Mouse (Mus musculus) spleen, adult 2 months (tissue): Measurements from ENCODE around the gene Pmis2. TPM values are rescaled to one million over a fixed set of nuclear protein-coding genes. Genes with fewer than 3 reads are reported as not detected.
A peak's percentile ranks its signal among the peaks of the same experiment; 100 is the strongest.

Experiments used
- DNase-seq, 2 experiments: peaks; one replicate each; pipeline versions ENCODE4 v3.0.0 to v3.0.0-alpha.2; 2012 to 2021; ENCODE audit warnings: low spot score in 2 of 2, low read depth in 1 of 2
- H3K27ac ChIP-seq: fragments of 200-500 bp; 2 replicates; pipeline ENCODE4 v1.5.1; 2012; ENCODE audit warnings: low read length, inconsistent platforms; ENCODE audit not compliant: insufficient read depth
- H3K27me3 ChIP-seq: fragments of 200-500 bp; 2 replicates; pipeline ENCODE4 v1.6.1; 2012; ENCODE audit warnings: mild to moderate bottlenecking, moderate library complexity, low read length, inconsistent platforms; ENCODE audit not compliant: control insufficient read depth, insufficient read depth
- H3K36me3 ChIP-seq: fragments of 200-500 bp; 2 replicates; pipeline ENCODE4 v1.6.1; 2012; ENCODE audit warnings: mild to moderate bottlenecking, low read length, inconsistent platforms; ENCODE audit not compliant: control insufficient read depth, insufficient read depth
- H3K4me1 ChIP-seq: fragments of 200-500 bp; 2 replicates; pipeline ENCODE4 v1.6.1; 2011; ENCODE audit warnings: inconsistent platforms; ENCODE audit not compliant: control insufficient read depth, insufficient read depth, insufficient read length
- H3K4me3 ChIP-seq: fragments of 200-500 bp; 2 replicates; pipeline ENCODE4 v1.5.1; 2011; ENCODE audit warnings: mild to moderate bottlenecking, inconsistent platforms; ENCODE audit not compliant: insufficient read depth, insufficient read length; ENCODE audit errors: extremely low read depth
- CTCF ChIP-seq: fragments of 200-500 bp; IDR thresholded peaks from 2 replicates; pipeline ENCODE4 v1.5.1; 2011; ENCODE audit warnings: mild to moderate bottlenecking, inconsistent platforms; ENCODE audit not compliant: insufficient read depth, insufficient read length, insufficient replicate concordance; ENCODE audit errors: extremely low read depth
- POLR2A ChIP-seq: fragments of 200-500 bp; IDR thresholded peaks from 2 replicates; pipeline ENCODE4 v1.6.1; 2011; ENCODE audit warnings: low read depth, low read length, inconsistent platforms
- WGBS: fragments of 180-500 bp; shearing (Covaris S2); methylation state at CpG from one replicate; pipeline ENCODE4 v1.1.7; 2018; 5-methylcytosine and 5-hydroxymethylcytosine counted together
- polyA plus RNA-seq: library from polyadenylated mRNA; depleted of rRNA; stranded (reverse); fragments of >200 nt; gene quantifications from 2 replicates; pipeline ENCODE4 v1.2.3, GENCODE M21; 2012; rRNA removed

The Pmis2 gene
- polyA plus RNA-seq, 1 experiment, result not detected

- peak in 1 of 2 experiments; percentile 38 for DNase-seq
- 3% methylated on average over 20 of the region's 20 CpGs for WGBS
- no peak overlapping the region for H3K4me3 ChIP-seq
- H3K4me1 ChIP-seq, result no peaks in the 10 kb centered on the region
- no peak overlapping the region for H3K27ac ChIP-seq
- TF ChIP-seq POLR2A (no peak), CTCF (peak; percentile 29; the same call in 1 of the 2 replicates)
- no peaks in the 10 kb centered on the region for H3K36me3 ChIP-seq
- peaks cover 15% of the 10 kb centered on the region for H3K27me3 ChIP-seq
Observed at GRCm38 (mm10) chr7:30634621-30635020, 36.8 kb downstream of the Pmis2 start.

GRCm38 (mm10) chr7:30633762-30634412, 37.5 kb downstream of the Pmis2 start:
- WGBS, result 8% methylated on average over 27 of the region's 27 CpGs
- no peak for DNase-seq
- Histone ChIP-seq H3K4me3 (no peak overlapping the region), H3K4me1 (no peaks in the 10 kb centered on the region), H3K27me3 (peaks cover 16% of the 10 kb centered on the region), H3K27ac (no peak overlapping the region), H3K36me3 (no peaks in the 10 kb centered on the region)
- TF ChIP-seq CTCF, result no peak
- no peak for TF ChIP-seq POLR2A

GRCm38 (mm10) chr7:30629013-30629412, 42.4 kb downstream of the Pmis2 start:
- Histone ChIP-seq H3K4me1 (peaks cover 4% of the 10 kb centered on the region; the same call in 1 of the 2 replicates), H3K27me3 (peaks cover 5% of the 10 kb centered on the region; the same call in 1 of the 2 replicates)

DNA sequence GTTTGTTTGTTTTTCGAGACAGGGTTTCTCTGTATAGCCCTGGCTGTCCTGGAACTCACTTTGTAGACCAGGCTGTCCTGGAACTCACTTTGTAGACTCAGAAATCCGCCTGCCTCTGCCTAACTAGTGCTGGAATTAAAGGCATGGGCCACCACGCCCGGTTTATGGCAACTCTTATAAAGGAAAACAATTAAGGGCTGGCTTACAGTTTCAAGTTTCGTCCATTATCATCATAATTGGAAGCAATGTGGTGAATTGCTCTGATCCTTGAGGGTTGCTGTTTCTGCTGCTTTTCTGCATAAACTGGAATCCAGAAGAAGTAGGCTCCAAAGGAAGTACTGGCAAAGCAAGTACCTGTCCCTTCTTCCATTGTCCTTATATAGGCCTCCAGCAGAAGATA, 44.8 kb downstream of the Pmis2 start:
- no peak for DNase-seq
- H3K36me3 ChIP-seq, result peaks cover 14% of the 10 kb centered on the region
- peaks cover 4% of the 10 kb centered on the region; the same call in 1 of the 2 replicates for H3K4me1 ChIP-seq
- H3K4me3 ChIP-seq, result no peak overlapping the region
- TF ChIP-seq CTCF, result no peak
- no peak for TF ChIP-seq POLR2A
- no peak overlapping the region for H3K27ac ChIP-seq
- 87% methylated on average over 5 of the region's 5 CpGs for WGBS
- peaks cover 1% of the 10 kb centered on the region; the same call in 1 of the 2 replicates for H3K27me3 ChIP-seq

More at GRCm38 (mm10) chr7:30629013-30629412, 42.4 kb downstream of the Pmis2 start:
- DNase-seq, result no peak
- Histone ChIP-seq H3K4me3 (no peak overlapping the region), H3K27ac (no peak overlapping the region), H3K36me3 (peaks cover 2% of the 10 kb centered on the region; the same call in 1 of the 2 replicates)
- TF ChIP-seq POLR2A, result no peak
- no peak for TF ChIP-seq CTCF

DNA sequence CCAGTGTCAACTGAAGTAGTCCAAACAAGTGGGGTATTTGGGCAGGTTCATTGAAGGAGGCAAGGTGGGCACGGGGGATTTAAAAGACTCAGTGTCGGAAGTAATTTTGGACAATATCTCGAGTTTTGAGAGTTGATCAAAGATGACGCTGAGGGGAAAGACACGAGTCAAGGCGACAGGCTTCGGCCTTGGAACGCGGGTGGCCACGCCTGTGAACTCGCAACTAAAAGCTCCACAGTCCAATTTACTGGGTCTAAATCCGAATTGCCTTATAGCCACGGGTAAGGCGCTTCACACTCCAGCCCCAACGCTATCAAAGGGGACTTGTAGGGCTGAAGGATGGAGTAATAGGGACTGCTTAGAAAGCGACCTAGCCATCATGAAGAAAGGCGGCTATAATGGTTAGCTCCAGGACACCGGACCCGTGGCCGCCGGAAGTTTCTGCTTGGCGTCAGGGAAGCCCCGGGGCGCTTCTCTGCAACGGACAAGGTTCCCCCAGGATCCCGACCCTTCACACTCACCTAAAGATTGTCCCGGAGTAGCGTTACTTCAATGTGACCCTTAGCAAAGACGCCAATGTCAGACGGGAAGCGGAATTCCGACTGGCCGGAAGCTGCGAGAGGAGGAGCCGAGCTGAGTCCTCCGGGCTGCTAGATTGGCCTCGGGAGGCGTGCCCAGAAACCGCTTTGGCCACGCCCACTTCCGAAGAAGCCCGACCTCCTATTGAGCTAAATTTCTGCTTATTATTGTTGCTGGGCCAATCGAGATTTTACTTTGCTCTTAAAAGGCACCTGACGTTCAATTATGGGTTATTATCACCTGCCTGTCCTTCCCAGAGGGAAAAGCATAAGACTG, 45.6 kb downstream of the Pmis2 start, which contains the start of gene Cox6b1:
TSS of gene Cox6b1 (minus strand) at position 622 of the 855 bp plus-strand sequence.
- Histone ChIP-seq H3K4me1 (peaks cover 4% of the 10 kb centered on the region; the same call in 1 of the 2 replicates), H3K27ac (peak within 1 kb of the TSS; percentile 67), H3K4me3 (peak within 1 kb of the TSS; percentile 89), H3K36me3 (peaks cover 18% of the 10 kb centered on the region), H3K27me3 (peaks cover 1% of the 10 kb centered on the region; the same call in 1 of the 2 replicates)
- DNase-seq, result peak; percentile 82 to 84
- WGBS, result 2% methylated on average over 44 of the region's 44 CpGs
- TF ChIP-seq POLR2A, result 0 out of 2 replicates have a peak, but pooled peaks have one; percentile 24
- TF ChIP-seq CTCF, result no peak

Other genes with a start within 250 kb of the Pmis2 start
- 55.1 and 70.8 TPM in 2 replicates for gene Nfkbid, start 249.9 kb downstream of the Pmis2 start, polyA plus RNA-seq
- 1.9 and 2.3 TPM in 2 replicates for gene Aplp1, start 226.1 kb downstream of the Pmis2 start, polyA plus RNA-seq
- 0.14 and 0.49 TPM in 2 replicates for gene Kirrel2, start 213.9 kb downstream of the Pmis2 start, polyA plus RNA-seq
- gene Nphs1, start 213.3 kb downstream of the Pmis2 start, polyA plus RNA-seq, result 1.8 and 2.4 TPM in 2 replicates
- 0.04 TPM in 1 of 2 replicates, not detected in the other for gene Prodh2, start 178.0 kb downstream of the Pmis2 start, polyA plus RNA-seq
- 18.4 and 26.5 TPM in 2 replicates for gene Arhgap33, start 136.5 kb downstream of the Pmis2 start, polyA plus RNA-seq
- gene Hspb6, start 119.4 kb downstream of the Pmis2 start, polyA plus RNA-seq, result 10.7 and 12.1 TPM in 2 replicates
- 8.5 and 10.8 TPM in 2 replicates for gene Proser3, start 119.3 kb downstream of the Pmis2 start, polyA plus RNA-seq
- gene Lin37, start 111.8 kb downstream of the Pmis2 start, polyA plus RNA-seq, result 34.9 and 36.4 TPM in 2 replicates
- gene U2af1l4, start 108.3 kb downstream of the Pmis2 start, polyA plus RNA-seq, result 31.6 and 36.5 TPM in 2 replicates
- 3.1 and 4.4 TPM in 2 replicates for gene Gm49396, start 108.3 kb downstream of the Pmis2 start, polyA plus RNA-seq
- gene Psenen, start 108.0 kb downstream of the Pmis2 start, polyA plus RNA-seq, result 85.2 and 86.9 TPM in 2 replicates
- gene Igflr1, start 106.2 kb downstream of the Pmis2 start, polyA plus RNA-seq, result 17.0 and 19.0 TPM in 2 replicates
- 59.7 and 71.7 TPM in 2 replicates for gene Kmt2b, start 82.9 kb downstream of the Pmis2 start, polyA plus RNA-seq
- 10.2 and 10.3 TPM in 2 replicates for gene Zbtb32, start 72.7 kb downstream of the Pmis2 start, polyA plus RNA-seq
- 0.88 and 1.2 TPM in 2 replicates for gene Upk1a, start 58.8 kb downstream of the Pmis2 start, polyA plus RNA-seq
- gene Cox6b1, start 45.5 kb downstream of the Pmis2 start, polyA plus RNA-seq, result 116 and 120 TPM in 2 replicates
- not detected in 2 replicates for gene Etv2, start 35.8 kb downstream of the Pmis2 start, polyA plus RNA-seq
- 56.5 and 74.5 TPM in 2 replicates for gene Rbm42, start 21.3 kb downstream of the Pmis2 start, polyA plus RNA-seq
- gene Haus5, start 6.6 kb downstream of the Pmis2 start, polyA plus RNA-seq, result 13.3 and 18.5 TPM in 2 replicates
- gene 2200002J24Rik, start 27.3 kb upstream of the Pmis2 start, polyA plus RNA-seq, result 0.41 and 0.63 TPM in 2 replicates
- gene Atp4a, start 40.6 kb upstream of the Pmis2 start, polyA plus RNA-seq, result 0.90 and 1.0 TPM in 2 replicates
- 103 and 107 TPM in 2 replicates for gene Tmem147, start 57.9 kb upstream of the Pmis2 start, polyA plus RNA-seq
- 0.12 TPM in 1 of 2 replicates, not detected in the other for gene Gapdhs, start 72.1 kb upstream of the Pmis2 start, polyA plus RNA-seq
- gene Sbsn, start 79.9 kb upstream of the Pmis2 start, polyA plus RNA-seq, result 0.47 and 0.97 TPM in 2 replicates
- 1.1 and 1.5 TPM in 2 replicates for gene Dmkn, start 92.2 kb upstream of the Pmis2 start, polyA plus RNA-seq
- not detected in 2 replicates for gene Krtdap, start 116.3 kb upstream of the Pmis2 start, polyA plus RNA-seq
- gene Ffar2, start 152.2 kb upstream of the Pmis2 start, polyA plus RNA-seq, result 19.2 and 38.6 TPM in 2 replicates
- 0.59 and 0.84 TPM in 2 replicates for gene Ffar3, start 184.6 kb upstream of the Pmis2 start, polyA plus RNA-seq
- gene Ffar1, start 190.0 kb upstream of the Pmis2 start, polyA plus RNA-seq, result 17.0 and 20.1 TPM in 2 replicates
- gene Cd22, start 208.7 kb upstream of the Pmis2 start, polyA plus RNA-seq, result 269 and 316 TPM in 2 replicates
- 3.5 TPM in 2 replicates for gene Mag, start 243.3 kb upstream of the Pmis2 start, polyA plus RNA-seq